Mouse (Mus musculus) brain, embryonic 14.5 days (tissue): Measurements from ENCODE around the gene Olfr435.

ENCODE experiments used
- CTCF ChIP-seq: fragments of 200-500 bp; IDR thresholded peaks from 2 replicates; pipeline ENCODE4 v1.5.1; 2012; ENCODE audit warnings: inconsistent platforms, mild to moderate bottlenecking, moderate library complexity, borderline replicate concordance; ENCODE audit not compliant: insufficient read depth, insufficient read length; ENCODE audit errors: extremely low read depth
- POLR2A ChIP-seq: fragments of 200-500 bp; IDR thresholded peaks from 2 replicates; pipeline ENCODE4 v1.6.1; 2012; ENCODE audit warnings: mild to moderate bottlenecking, inconsistent platforms, borderline replicate concordance; ENCODE audit not compliant: poor library complexity, insufficient read depth, insufficient read length, severe bottlenecking; ENCODE audit errors: extremely low read depth

GRCm38 (mm10) chr6:43196781-43197180 lies at the start of gene Olfr435:
- TF ChIP-seq CTCF (no peak), POLR2A (no peak)
